Mouse (Mus musculus) midbrain, embryonic 16.5 days (tissue): ENCODE data around the gene Gm10643. TPM values are rescaled to one million over a fixed set of nuclear protein-coding genes. Genes with fewer than 3 reads are reported as not detected.

ENCODE experiments used
- ATAC-seq: fragments of 200-750 bp; cut with Nextera tagmentation; 2 replicates; pipeline ENCODE4 v1.8.0; 2017; ENCODE audit warnings: moderate TSS enrichment
- H3K27ac ChIP-seq: fragments of 300-500 bp; sonication (generic); 2 replicates; pipeline ENCODE4 v1.5.1; 2014; ENCODE audit warnings: mild to moderate bottlenecking, low read length, mixed read lengths
- H3K27me3 ChIP-seq: fragments of 300-500 bp; sonication (generic); 2 replicates; pipeline ENCODE4 v1.6.1; 2014; ENCODE audit warnings: low read depth, low read length, mixed read lengths; ENCODE audit not compliant: control insufficient read depth, insufficient read depth
- H3K36me3 ChIP-seq: fragments of 300-500 bp; sonication (generic); 2 replicates; pipeline ENCODE4 v1.6.1; 2014; ENCODE audit warnings: mild to moderate bottlenecking, low read length, moderate library complexity, mixed read lengths; ENCODE audit not compliant: control insufficient read depth, insufficient read depth
- H3K4me1 ChIP-seq: fragments of 300-500 bp; sonication (generic); 2 replicates; pipeline ENCODE4 v1.6.1; 2014; ENCODE audit warnings: mild to moderate bottlenecking, low read length, mixed read lengths; ENCODE audit not compliant: control insufficient read depth, insufficient read depth
- H3K4me2 ChIP-seq: fragments of 300-500 bp; sonication (generic); 2 replicates; pipeline ENCODE4 v1.6.1; 2014; ENCODE audit warnings: mild to moderate bottlenecking, low read length, mixed read lengths
- H3K4me3 ChIP-seq: fragments of 300-500 bp; sonication (generic); 2 replicates; pipeline ENCODE4 v1.5.1; 2014; ENCODE audit warnings: low read depth, mild to moderate bottlenecking, low read length, moderate library complexity, mixed read lengths
- H3K9ac ChIP-seq: fragments of 300-500 bp; sonication (generic); 2 replicates; pipeline ENCODE4 v1.6.1; 2014; ENCODE audit warnings: low read depth, low read length, mixed read lengths
- H3K9me3 ChIP-seq: fragments of 300-500 bp; sonication (generic); replicated peaks from 2 replicates; pipeline ENCODE4 v1.6.1; 2014; ENCODE audit warnings: mild to moderate bottlenecking, low read length, mixed read lengths; ENCODE audit not compliant: control insufficient read depth, poor library complexity, severe bottlenecking
- WGBS: fragments of 180-500 bp; shearing (Covaris S2); extraction: QIAGEN DNeasy Blood & Tissue Kit; methylation state at CpG from one replicate; pipeline ENCODE4 v1.1.7; 2014; 5-methylcytosine and 5-hydroxymethylcytosine counted together
- polyA plus RNA-seq: library from polyadenylated mRNA; unstranded; fragments of >200 nt; fragmentation: Nextera tagmentation; extraction: Ambion mirVana; gene quantifications from 2 replicates; pipeline ENCODE4 v1.2.1, GENCODE M21; 2015

Gene Gm10643
- polyA plus RNA-seq, 1 experiment from 2014 or later = 1.5 TPM

- H3K9ac ChIP-seq = no peak overlapping the region
- WGBS = 85% methylated on average over 5 of the region's 5 CpGs
- no peak for ATAC-seq
- H3K9me3 ChIP-seq = no peaks in the 10 kb centered on the region
- no peaks in the 10 kb centered on the region for H3K36me3 ChIP-seq
- peaks cover 4% of the 10 kb centered on the region; the same call in 1 of the 2 replicates for H3K4me1 ChIP-seq
- peaks cover 21% of the 10 kb centered on the region for H3K27me3 ChIP-seq
- no peak overlapping the region for H3K4me2 ChIP-seq
- no peak overlapping the region for H3K27ac ChIP-seq
- H3K4me3 ChIP-seq = no peak overlapping the region
These were observed 26.9 kb downstream of the Gm10643 start for GRCm38 (mm10) chr8:84038015-84038414.

- Histone ChIP-seq H3K4me1 (no peaks in the 10 kb centered on the region), H3K27me3 (peaks cover 6% of the 10 kb centered on the region), H3K27ac (no peak overlapping the region), H3K4me3 (no peak overlapping the region), H3K4me2 (no peak overlapping the region), H3K9me3 (no peaks in the 10 kb centered on the region), H3K36me3 (no peaks in the 10 kb centered on the region), H3K9ac (no peak overlapping the region)
- ATAC-seq = no peak
- WGBS = 77% methylated on average over 4 of the region's 4 CpGs
These were observed 32.2 kb downstream of the Gm10643 start for GRCm38 (mm10) chr8:84032777-84033176.

- peaks cover 15% of the 10 kb centered on the region for H3K27me3 ChIP-seq
- no peak overlapping the region for H3K4me3 ChIP-seq
- no peaks in the 10 kb centered on the region for H3K9me3 ChIP-seq
- peaks cover 5% of the 10 kb centered on the region; the same call in 1 of the 2 replicates for H3K4me1 ChIP-seq
- no peaks in the 10 kb centered on the region for H3K36me3 ChIP-seq
- no peak overlapping the region for H3K9ac ChIP-seq
- WGBS = 96% methylated on average over 5 of the region's 5 CpGs
- ATAC-seq = no peak
- no peak overlapping the region for H3K27ac ChIP-seq
- no peak overlapping the region for H3K4me2 ChIP-seq
These were observed 35.7 kb downstream of the Gm10643 start for GRCm38 (mm10) chr8:84029272-84029671.

- Histone ChIP-seq H3K4me3 (no peak overlapping the region), H3K4me2 (no peak overlapping the region), H3K27me3 (peaks cover 15% of the 10 kb centered on the region), H3K4me1 (peaks cover 5% of the 10 kb centered on the region; the same call in 1 of the 2 replicates), H3K9ac (no peak overlapping the region), H3K27ac (no peak overlapping the region), H3K36me3 (no peaks in the 10 kb centered on the region), H3K9me3 (no peaks in the 10 kb centered on the region)
- no peak for ATAC-seq
- 9% methylated on average over 10 of the region's 10 CpGs for WGBS
These were observed 37.5 kb downstream of the Gm10643 start for GRCm38 (mm10) chr8:84027449-84027848.

GRCm38 (mm10) chr8:84025863-84026262 is 39.1 kb downstream of the Gm10643 start:
- no peak overlapping the region for H3K27ac ChIP-seq
- under 1% methylated on average over 41 of the region's 41 CpGs for WGBS
- H3K27me3 ChIP-seq = peaks cover 21% of the 10 kb centered on the region
- no peaks in the 10 kb centered on the region for H3K9me3 ChIP-seq
- H3K36me3 ChIP-seq = no peaks in the 10 kb centered on the region
- peak overlapping the region; percentile 97 for H3K4me2 ChIP-seq
- H3K4me3 ChIP-seq = peak overlapping the region; percentile 57
- ATAC-seq = peak; percentile 70
- peak overlapping the region; percentile 77 for H3K9ac ChIP-seq
- peaks cover 5% of the 10 kb centered on the region; the same call in 1 of the 2 replicates for H3K4me1 ChIP-seq

- Histone ChIP-seq H3K27me3 (peaks cover 27% of the 10 kb centered on the region), H3K4me2 (no peak overlapping the region), H3K9me3 (no peaks in the 10 kb centered on the region), H3K9ac (no peak overlapping the region), H3K36me3 (no peaks in the 10 kb centered on the region), H3K27ac (no peak overlapping the region), H3K4me1 (peaks cover 5% of the 10 kb centered on the region; the same call in 1 of the 2 replicates), H3K4me3 (no peak overlapping the region)
- 14% methylated on average over 10 of the region's 10 CpGs for WGBS
- ATAC-seq = no peak
These were observed 40.8 kb downstream of the Gm10643 start for GRCm38 (mm10) chr8:84024171-84024570.

GRCm38 (mm10) chr8:84023631-84024030 is 41.3 kb downstream of the Gm10643 start:
- 63% methylated on average over 1 of the region's 1 CpGs for WGBS
- no peaks in the 10 kb centered on the region for H3K9me3 ChIP-seq
- H3K4me2 ChIP-seq = no peak overlapping the region
- ATAC-seq = no peak
- peaks cover 5% of the 10 kb centered on the region; the same call in 1 of the 2 replicates for H3K4me1 ChIP-seq
- peaks cover 26% of the 10 kb centered on the region for H3K27me3 ChIP-seq
- H3K36me3 ChIP-seq = no peaks in the 10 kb centered on the region
- no peak overlapping the region for H3K27ac ChIP-seq
- no peak overlapping the region for H3K9ac ChIP-seq
- H3K4me3 ChIP-seq = no peak overlapping the region

GRCm38 (mm10) chr8:84023085-84023484 is 41.9 kb downstream of the Gm10643 start:
- Histone ChIP-seq H3K9me3 (no peaks in the 10 kb centered on the region), H3K4me2 (no peak overlapping the region), H3K27me3 (peaks cover 21% of the 10 kb centered on the region), H3K27ac (no peak overlapping the region), H3K4me3 (no peak overlapping the region), H3K4me1 (peaks cover 5% of the 10 kb centered on the region; the same call in 1 of the 2 replicates), H3K36me3 (no peaks in the 10 kb centered on the region), H3K9ac (no peak overlapping the region)
- ATAC-seq = no peak
- WGBS = 57% methylated on average over 5 of the region's 5 CpGs

GRCm38 (mm10) chr8:84021569-84021968 is 43.4 kb downstream of the Gm10643 start:
- Histone ChIP-seq H3K27ac (no peak overlapping the region), H3K9ac (no peak overlapping the region), H3K4me1 (peaks cover 5% of the 10 kb centered on the region; the same call in 1 of the 2 replicates), H3K36me3 (no peaks in the 10 kb centered on the region), H3K27me3 (peaks cover 13% of the 10 kb centered on the region), H3K4me3 (no peak overlapping the region), H3K4me2 (no peak overlapping the region), H3K9me3 (no peaks in the 10 kb centered on the region)
- 37% methylated on average over 12 of the region's 12 CpGs for WGBS
- no peak for ATAC-seq
